Mouse (Mus musculus) CH12.LX (cell line): ENCODE measurements around the gene Srrm4.

Source experiments
- CTCF ChIP-seq, 2 experiments: IDR thresholded peaks in 1 of 2; conservative IDR thresholded peaks in 1 of 2; 2 replicates each; pipeline ENCODE4 v1.5.1; 2011 to 2012; ENCODE audit warnings: low read depth in 2 of 2, low read length in 2 of 2, improper control_type of control experiment in 1 of 2, inconsistent platforms in 1 of 2, mild to moderate bottlenecking in 1 of 2, moderate library complexity in 1 of 2
- E2F4 ChIP-seq: IDR thresholded peaks from 2 replicates; pipeline ENCODE4 v1.6.1; 2011; ENCODE audit warnings: low read depth, low read length, improper control_type of control experiment; ENCODE audit not compliant: insufficient replicate concordance
- EP300 ChIP-seq: IDR thresholded peaks from 2 replicates; pipeline ENCODE4 v1.6.1; 2011; ENCODE audit warnings: low read length, improper control_type of control experiment
- GABPA ChIP-seq: IDR thresholded peaks from 2 replicates; pipeline ENCODE4 v1.6.1; 2012; ENCODE audit warnings: low read depth, low read length, improper control_type of control experiment, inconsistent platforms; ENCODE audit not compliant: insufficient replicate concordance
- MAFK ChIP-seq: IDR thresholded peaks from 2 replicates; pipeline ENCODE4 v1.6.1; 2011; ENCODE audit warnings: low read length, improper control_type of control experiment; ENCODE audit not compliant: insufficient replicate concordance
- MYC ChIP-seq: IDR thresholded peaks from 2 replicates; pipeline ENCODE4 v1.6.1; 2011; ENCODE audit warnings: low read depth, mild to moderate bottlenecking, improper control_type of control experiment, low read length
- NELFE ChIP-seq: IDR thresholded peaks from 2 replicates; pipeline ENCODE4 v1.6.1; 2011; ENCODE audit warnings: low read depth, low read length, improper control_type of control experiment
- POLR2A ChIP-seq: IDR thresholded peaks from 2 replicates; pipeline ENCODE4 v1.6.1; 2011; ENCODE audit warnings: low read depth, mild to moderate bottlenecking, improper control_type of control experiment, low read length
- POLR2AphosphoS2 ChIP-seq: IDR thresholded peaks from 2 replicates; pipeline ENCODE4 v1.6.1; 2011; ENCODE audit warnings: low read depth, low read length, improper control_type of control experiment
- SMC3 ChIP-seq: IDR thresholded peaks from 2 replicates; pipeline ENCODE4 v1.6.1; 2011; ENCODE audit warnings: low read depth, low read length, improper control_type of control experiment
- UBTF ChIP-seq: IDR thresholded peaks from 2 replicates; pipeline ENCODE4 v1.6.1; 2012; ENCODE audit warnings: low read depth, mild to moderate bottlenecking, inconsistent platforms, low read length, improper control_type of control experiment, moderate library complexity
- ZC3H11A ChIP-seq: IDR thresholded peaks from 2 replicates; pipeline ENCODE4 v1.6.1; 2012; ENCODE audit warnings: low read depth, mild to moderate bottlenecking, inconsistent platforms, low read length, improper control_type of control experiment
- ZKSCAN1 ChIP-seq: IDR thresholded peaks from 2 replicates; pipeline ENCODE4 v1.6.1; 2012; ENCODE audit warnings: low read depth, inconsistent platforms, low read length, improper control_type of control experiment, borderline replicate concordance

GRCm38 (mm10) chr5:116592801-116593430, 1.3 kb upstream of the Srrm4 start:
- TF ChIP-seq CTCF (conservative IDR thresholded peaks at IDR 0.05 in 1 of 2, IDR thresholded peaks at IDR 0.05 in 1 of 2; ENCODE audit: low read depth in 2 of 2, low read length in 2 of 2) (no peak), EP300 (no peak), MAFK (no peak), E2F4 (no peak), POLR2A (no peak), POLR2AphosphoS2 (no peak), ZC3H11A (no peak), UBTF (no peak), MYC (no peak), ZKSCAN1 (no peak), SMC3 (no peak), GABPA (no peak), NELFE (no peak)
